Mouse (Mus musculus) forebrain, embryonic 12.5 days (tissue): ENCODE measurements around the gene Otulinl. TPM values are rescaled to one million over a fixed set of nuclear protein-coding genes. Genes with fewer than 3 reads are reported as not detected.

ENCODE experiments used
- ATAC-seq: fragments of 200-750 bp; cut with Nextera tagmentation; 2 replicates; pipeline ENCODE4 v1.8.0; 2017; ENCODE audit warnings: moderate TSS enrichment; ENCODE audit not compliant: low FRiP score
- H3K27ac ChIP-seq: fragments of 300-500 bp; sonication (generic); 2 replicates; pipeline ENCODE4 v1.5.1; 2016; ENCODE audit warnings: mild to moderate bottlenecking
- H3K27me3 ChIP-seq: fragments of 300-500 bp; sonication (generic); 2 replicates; pipeline ENCODE4 v1.6.1; 2016; ENCODE audit warnings: mild to moderate bottlenecking
- H3K36me3 ChIP-seq: fragments of 300-500 bp; sonication (generic); replicated peaks from 2 replicates; pipeline ENCODE4 v1.6.1; 2016; ENCODE audit warnings: mild to moderate bottlenecking
- H3K4me1 ChIP-seq: fragments of 300-500 bp; sonication (generic); 2 replicates; pipeline ENCODE4 v1.6.1; 2016
- H3K4me2 ChIP-seq: fragments of 300-500 bp; sonication (generic); 2 replicates; pipeline ENCODE4 v1.6.1; 2016; ENCODE audit warnings: mild to moderate bottlenecking, moderate library complexity
- H3K4me3 ChIP-seq: fragments of 300-500 bp; sonication (generic); replicated peaks from 2 replicates; pipeline ENCODE4 v1.5.1; 2016; ENCODE audit warnings: mild to moderate bottlenecking
- H3K9ac ChIP-seq: fragments of 300-500 bp; sonication (generic); 2 replicates; pipeline ENCODE4 v1.6.1; 2016; ENCODE audit warnings: mild to moderate bottlenecking
- H3K9me3 ChIP-seq: fragments of 300-500 bp; sonication (generic); 2 replicates; pipeline ENCODE4 v1.6.1; 2016
- WGBS: fragments of 180-500 bp; shearing (Covaris S2); methylation state at CpG from one replicate; pipeline ENCODE4 v1.1.7; 2016; 5-methylcytosine and 5-hydroxymethylcytosine counted together
- polyA plus RNA-seq: library from polyadenylated mRNA; unstranded; fragments of >200 nt; fragmentation: Nextera tagmentation; extraction: Ambion mirVana; gene quantifications from 2 replicates; pipeline ENCODE4 v1.2.1, GENCODE M21; 2016

The Otulinl gene
- polyA plus RNA-seq, 1 experiment from 2014 or later = 5.8 TPM

DNA sequence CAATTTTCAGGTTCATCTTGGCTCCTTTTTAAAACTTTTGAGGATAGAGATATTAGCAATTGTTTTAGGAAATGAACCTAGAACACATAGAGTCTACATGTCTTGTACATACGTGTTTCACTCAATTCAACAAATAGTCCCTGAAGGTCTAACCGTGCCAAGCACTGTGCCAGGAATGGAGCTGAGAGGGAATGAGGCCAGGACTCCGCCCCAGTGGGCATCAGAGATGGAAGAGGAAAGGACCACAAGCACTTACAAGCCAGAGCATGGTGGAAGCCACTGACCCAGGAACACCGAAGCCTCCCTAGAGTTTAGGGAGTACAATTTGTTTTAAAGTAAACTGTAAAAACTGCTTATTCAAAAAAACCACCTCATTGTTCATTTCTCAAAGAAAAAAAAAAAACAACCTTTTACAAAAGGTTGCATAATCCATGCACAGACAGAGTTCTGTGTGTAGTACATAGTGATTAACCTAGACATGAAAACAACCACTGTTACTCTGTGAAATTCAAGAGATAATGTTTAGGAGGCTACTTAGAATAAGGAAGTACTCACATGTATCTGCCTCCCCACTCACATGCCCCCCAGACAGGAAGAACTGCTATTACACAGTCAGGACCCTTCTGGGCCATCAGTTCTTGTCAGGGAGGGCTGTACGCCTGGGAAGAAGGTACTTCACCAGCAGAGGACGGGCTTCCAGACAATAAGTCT lies 60.7 kb downstream of the Otulinl start:
- Histone ChIP-seq H3K9ac (no peak overlapping the region), H3K9me3 (no peaks in the 10 kb centered on the region), H3K36me3 (peaks cover 31% of the 10 kb centered on the region), H3K4me3 (no peak overlapping the region), H3K27ac (no peak overlapping the region), H3K27me3 (no peaks in the 10 kb centered on the region), H3K4me1 (no peaks in the 10 kb centered on the region), H3K4me2 (no peak overlapping the region)
- no peak for ATAC-seq
- WGBS = 91% methylated on average over 6 of the region's 6 CpGs

DNA sequence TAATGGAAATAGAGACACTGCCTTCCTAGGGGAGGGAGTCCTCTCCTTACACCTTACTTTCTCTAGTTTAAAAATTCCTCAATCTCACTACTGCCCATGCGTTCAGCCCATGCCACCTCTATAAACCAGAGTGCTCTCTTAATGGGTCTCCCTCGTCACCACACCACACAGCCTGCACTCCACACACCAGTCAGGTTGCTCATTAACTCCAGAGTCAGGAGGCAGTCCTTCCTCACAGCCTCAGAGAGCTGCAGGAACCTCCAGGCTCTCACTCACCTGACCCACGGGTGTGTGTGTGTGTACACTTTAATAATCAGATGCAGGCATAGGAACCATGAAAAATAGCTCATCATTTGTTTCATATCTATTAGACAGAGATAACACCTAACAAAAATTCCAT lies 61.7 kb downstream of the Otulinl start:
- ATAC-seq = no peak
- WGBS = 94% methylated on average over 3 of the region's 3 CpGs
- H3K36me3 ChIP-seq = peaks cover 32% of the 10 kb centered on the region

GRCm38 (mm10) chr15:27618778-27619533 lies 62.4 kb downstream of the Otulinl start:
- 85% methylated on average over 6 of the region's 6 CpGs for WGBS
- Histone ChIP-seq H3K9me3 (no peaks in the 10 kb centered on the region), H3K27ac (no peak overlapping the region), H3K36me3 (peaks cover 32% of the 10 kb centered on the region), H3K4me1 (no peaks in the 10 kb centered on the region), H3K9ac (no peak overlapping the region), H3K4me3 (no peak overlapping the region), H3K27me3 (no peaks in the 10 kb centered on the region), H3K4me2 (no peak overlapping the region)
- no peak for ATAC-seq

More for the DNA sequence above, 61.7 kb downstream of the Otulinl start:
- Histone ChIP-seq H3K9me3 (no peaks in the 10 kb centered on the region), H3K4me2 (no peak overlapping the region), H3K27me3 (no peaks in the 10 kb centered on the region), H3K27ac (no peak overlapping the region), H3K9ac (no peak overlapping the region), H3K4me3 (no peak overlapping the region), H3K4me1 (no peaks in the 10 kb centered on the region)

DNA sequence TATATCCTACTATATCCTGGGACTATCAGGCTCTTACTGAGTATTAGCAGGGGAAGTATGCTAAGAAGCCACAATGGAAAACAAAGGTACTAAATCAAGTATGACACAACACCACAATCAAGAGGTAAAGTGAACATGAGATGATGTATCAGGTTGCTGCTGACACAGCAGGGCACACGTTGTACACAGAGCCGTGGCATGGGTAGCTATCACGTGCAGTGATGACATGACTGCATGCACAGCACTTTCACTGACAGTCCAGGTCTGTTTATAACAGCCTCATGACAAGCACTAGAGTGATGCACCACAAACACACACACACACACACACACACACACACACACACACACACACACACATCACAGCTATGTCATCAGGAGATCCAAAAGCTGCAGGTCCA lies 64.2 kb downstream of the Otulinl start:
- ATAC-seq = no peak
- 87% methylated on average over 3 of the region's 3 CpGs for WGBS

DNA sequence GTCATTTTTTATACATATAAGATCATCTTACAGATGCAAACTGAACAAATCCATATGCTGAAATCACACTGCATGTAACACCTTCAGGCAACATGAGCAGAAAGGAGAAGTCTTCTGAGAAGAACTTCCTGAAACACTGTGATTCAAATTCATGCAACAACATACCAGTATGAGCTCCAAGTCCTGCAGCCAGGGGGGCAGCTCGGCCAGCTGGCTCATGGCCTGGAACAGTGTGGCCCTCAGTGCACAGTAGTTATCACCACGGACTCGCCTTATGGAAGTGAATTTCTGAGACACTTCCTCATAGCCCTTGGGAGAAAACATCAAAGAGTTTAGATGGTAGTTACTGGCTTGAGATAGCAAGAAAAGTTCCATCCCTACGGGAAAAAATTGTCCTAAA lies 65.2 kb downstream of the Otulinl start:
- Histone ChIP-seq H3K4me1 (no peaks in the 10 kb centered on the region), H3K4me3 (no peak overlapping the region), H3K9ac (no peak overlapping the region), H3K27me3 (no peaks in the 10 kb centered on the region), H3K4me2 (no peak overlapping the region), H3K9me3 (no peaks in the 10 kb centered on the region), H3K27ac (no peak overlapping the region), H3K36me3 (peaks cover 35% of the 10 kb centered on the region)
- 95% methylated on average over 4 of the region's 4 CpGs for WGBS
- no peak for ATAC-seq

More for the DNA sequence above, 64.2 kb downstream of the Otulinl start:
- H3K27ac ChIP-seq = no peak overlapping the region
- peaks cover 28% of the 10 kb centered on the region for H3K36me3 ChIP-seq
- no peaks in the 10 kb centered on the region for H3K27me3 ChIP-seq
- no peaks in the 10 kb centered on the region for H3K4me1 ChIP-seq
- no peaks in the 10 kb centered on the region for H3K9me3 ChIP-seq
- no peak overlapping the region for H3K4me3 ChIP-seq
- no peak overlapping the region for H3K4me2 ChIP-seq
- no peak overlapping the region for H3K9ac ChIP-seq

GRCm38 (mm10) chr15:27613255-27613654 lies 68.1 kb downstream of the Otulinl start:
- H3K9ac ChIP-seq = no peak overlapping the region
- H3K4me2 ChIP-seq = no peak overlapping the region
- peaks cover 43% of the 10 kb centered on the region for H3K36me3 ChIP-seq
- H3K27ac ChIP-seq = no peak overlapping the region
- H3K27me3 ChIP-seq = no peaks in the 10 kb centered on the region
- no peaks in the 10 kb centered on the region for H3K4me1 ChIP-seq
- peak; percentile 36; the same call in 1 of the 2 replicates for ATAC-seq
- no peaks in the 10 kb centered on the region for H3K9me3 ChIP-seq
- no peak overlapping the region for H3K4me3 ChIP-seq
- WGBS = 89% methylated on average over 4 of the region's 4 CpGs

- no peaks in the 10 kb centered on the region for H3K27me3 ChIP-seq
- no peak overlapping the region for H3K9ac ChIP-seq
- ATAC-seq = peak; percentile 82
- WGBS = 54% methylated on average over 6 of the region's 6 CpGs
- no peaks in the 10 kb centered on the region for H3K9me3 ChIP-seq
- no peak overlapping the region for H3K4me2 ChIP-seq
- no peaks in the 10 kb centered on the region for H3K4me1 ChIP-seq
- peaks cover 48% of the 10 kb centered on the region for H3K36me3 ChIP-seq
- H3K27ac ChIP-seq = no peak overlapping the region
- H3K4me3 ChIP-seq = no peak overlapping the region
These were observed 68.7 kb downstream of the Otulinl start for GRCm38 (mm10) chr15:27612533-27613221.

DNA sequence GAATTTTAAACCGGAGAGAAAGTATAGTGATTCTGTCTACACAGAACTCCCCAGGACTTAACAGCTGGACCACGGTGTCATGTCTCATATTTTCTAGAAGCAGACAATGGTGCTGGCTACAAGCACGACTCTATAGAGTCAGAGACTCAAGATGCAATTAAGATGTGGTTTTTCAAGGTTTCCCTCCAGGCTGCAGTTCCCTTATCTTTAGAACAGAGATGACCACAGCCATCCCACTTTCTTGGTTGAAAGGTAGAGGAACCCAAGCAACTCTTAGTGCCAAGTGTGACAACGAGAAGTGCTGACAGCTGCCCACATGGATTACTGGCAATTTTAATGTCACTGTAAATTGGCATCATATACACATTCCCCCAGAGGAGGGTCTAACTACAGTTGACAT lies 71.8 kb downstream of the Otulinl start:
- H3K9me3 ChIP-seq = no peaks in the 10 kb centered on the region
- H3K27ac ChIP-seq = no peak overlapping the region

GRCm38 (mm10) chr15:27605252-27605651 lies 76.1 kb downstream of the Otulinl start:
- peaks cover 36% of the 10 kb centered on the region for H3K36me3 ChIP-seq
- WGBS = 89% methylated on average over 3 of the region's 3 CpGs

More for the DNA sequence above, 71.8 kb downstream of the Otulinl start:
- Histone ChIP-seq H3K27me3 (no peaks in the 10 kb centered on the region), H3K4me2 (no peak overlapping the region), H3K4me1 (no peaks in the 10 kb centered on the region), H3K4me3 (no peak overlapping the region), H3K36me3 (peaks cover 48% of the 10 kb centered on the region), H3K9ac (no peak overlapping the region)
- 80% methylated on average over 4 of the region's 4 CpGs for WGBS
- ATAC-seq = no peak

More at GRCm38 (mm10) chr15:27605252-27605651, 76.1 kb downstream of the Otulinl start:
- H3K9ac ChIP-seq = no peak overlapping the region
- H3K9me3 ChIP-seq = no peaks in the 10 kb centered on the region
- H3K27me3 ChIP-seq = no peaks in the 10 kb centered on the region
- H3K4me1 ChIP-seq = no peaks in the 10 kb centered on the region
- no peak overlapping the region for H3K27ac ChIP-seq
- no peak overlapping the region for H3K4me3 ChIP-seq
- ATAC-seq = no peak
- no peak overlapping the region for H3K4me2 ChIP-seq

Other genes with a start within 250 kb of the Otulinl start
- gene Ank, start 214.9 kb downstream of the Otulinl start, polyA plus RNA-seq = 9.0 and 10.3 TPM in 2 replicates
- 32.5 and 32.7 TPM in 2 replicates for gene Otulin, start 50.9 kb downstream of the Otulinl start, polyA plus RNA-seq